Mouse (Mus musculus) common myeloid progenitor, adult 5-6 weeks (primary cell): ENCODE results near the gene Kcnj12. TPM values are rescaled to one million over a fixed set of nuclear protein-coding genes. Genes with fewer than 3 reads are reported as not detected.

Source experiments
- ATAC-seq: replicated peaks from 2 replicates; pipeline ENCODE4 v1.8.0; 2016; ENCODE audit warnings: low read depth, mild to moderate bottlenecking, moderate TSS enrichment, inconsistent platforms; ENCODE audit not compliant: poor library complexity, severe bottlenecking
- total RNA-seq: library from RNA; stranded (forward); fragments of 200-1000, 187-1606 nt; gene quantifications from 2 replicates; pipeline ENCODE4 v1.2.3, GENCODE M21; 2017

Gene Kcnj12
- total RNA-seq, 1 experiment from 2014 or later, result not detected

DNA sequence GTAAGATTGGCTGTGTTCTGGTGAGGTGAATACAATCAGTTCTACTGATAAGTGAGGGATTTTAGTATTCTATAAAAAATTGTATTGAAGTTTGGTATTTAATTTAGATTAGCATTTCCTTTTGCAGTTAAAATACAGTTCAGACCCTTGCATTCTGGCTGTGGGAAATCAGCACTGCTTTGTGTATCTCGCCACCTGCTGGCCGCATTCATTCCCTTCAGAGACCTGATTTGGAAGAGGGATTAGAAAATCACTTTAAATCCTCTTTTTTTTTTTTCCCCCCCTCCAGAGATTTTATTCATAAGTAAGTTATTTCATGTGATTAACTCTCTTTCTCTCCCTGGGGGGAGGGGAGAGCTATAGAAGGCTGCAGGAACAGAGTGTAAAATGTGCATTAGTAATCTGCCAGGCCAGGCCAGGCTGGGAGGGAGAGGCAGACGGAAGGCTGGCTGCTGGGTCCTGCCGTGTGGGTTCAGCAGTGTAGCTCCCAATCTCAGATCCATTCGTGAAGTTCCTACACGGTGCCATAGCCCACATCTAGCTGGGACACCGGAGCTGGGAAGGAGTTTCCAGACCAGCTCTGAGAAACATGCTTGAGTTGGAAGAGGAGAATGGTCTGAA is 69.4 kb downstream of the Kcnj12 start:
- ATAC-seq, result peak; percentile 65; the same call in 1 of the 2 replicates

DNA sequence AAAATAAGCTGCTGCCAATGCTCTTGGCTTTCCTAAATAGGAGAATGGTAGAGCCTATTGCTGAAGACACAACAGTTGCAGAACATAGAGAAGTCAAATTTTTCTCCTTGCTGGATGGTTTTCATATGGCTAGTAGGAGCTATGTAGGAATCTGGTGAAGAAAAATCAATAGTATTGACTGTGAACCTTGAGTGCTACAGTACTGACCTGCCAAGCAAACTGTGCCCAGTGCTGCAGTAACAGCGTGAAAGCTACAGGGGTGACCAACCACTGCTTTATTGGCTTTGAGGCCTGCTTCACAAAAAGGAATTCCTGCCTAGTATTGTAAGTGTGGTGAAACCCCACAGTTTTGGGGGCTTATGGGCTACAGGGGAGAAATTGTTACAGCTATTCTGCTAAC is 75.7 kb downstream of the Kcnj12 start:
- no peak for ATAC-seq

DNA sequence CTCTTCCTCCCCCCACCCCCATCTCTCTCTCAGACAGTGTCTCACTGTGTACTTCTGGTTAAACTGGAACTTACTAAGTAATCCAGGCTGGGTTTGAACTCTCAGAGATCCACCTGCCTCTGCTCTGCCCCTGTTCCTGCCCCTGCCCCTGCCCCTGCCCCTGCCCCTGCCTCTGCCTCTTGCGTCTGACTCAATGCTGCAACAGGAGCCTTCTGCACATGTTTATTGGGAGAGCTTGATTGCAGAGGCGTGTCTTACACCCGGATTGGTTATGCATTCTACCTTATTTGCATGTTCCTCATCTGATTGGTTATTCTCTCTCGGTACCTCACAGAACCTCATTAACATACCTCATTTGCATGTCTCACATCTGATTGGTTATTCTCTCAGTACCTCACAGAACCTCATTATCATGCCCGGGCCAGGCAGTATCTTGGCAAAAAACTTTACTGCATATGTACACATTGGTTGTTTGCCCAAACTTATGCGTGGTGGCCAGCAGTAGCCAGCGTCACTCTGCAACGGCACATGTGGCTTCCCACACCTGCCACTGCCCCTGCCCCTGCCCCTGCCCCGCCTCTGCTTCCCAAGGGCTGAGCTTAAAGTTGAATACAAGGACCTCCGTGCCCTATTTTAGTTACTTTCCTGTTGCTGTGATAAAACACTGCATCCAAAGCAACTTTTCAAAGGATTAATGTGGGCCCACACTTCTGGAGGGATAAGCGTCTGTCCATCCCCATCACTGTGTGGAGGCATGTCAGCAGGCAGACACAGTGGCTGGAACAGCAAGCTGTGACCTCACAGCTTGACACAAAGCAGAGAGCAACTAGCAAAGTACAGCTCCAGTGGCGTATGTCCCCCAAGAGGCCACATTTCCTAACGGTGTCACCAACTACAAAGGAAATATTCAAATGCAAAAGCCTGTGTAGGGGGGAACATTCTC is 80.3 kb downstream of the Kcnj12 start:
- ATAC-seq, result no peak

DNA sequence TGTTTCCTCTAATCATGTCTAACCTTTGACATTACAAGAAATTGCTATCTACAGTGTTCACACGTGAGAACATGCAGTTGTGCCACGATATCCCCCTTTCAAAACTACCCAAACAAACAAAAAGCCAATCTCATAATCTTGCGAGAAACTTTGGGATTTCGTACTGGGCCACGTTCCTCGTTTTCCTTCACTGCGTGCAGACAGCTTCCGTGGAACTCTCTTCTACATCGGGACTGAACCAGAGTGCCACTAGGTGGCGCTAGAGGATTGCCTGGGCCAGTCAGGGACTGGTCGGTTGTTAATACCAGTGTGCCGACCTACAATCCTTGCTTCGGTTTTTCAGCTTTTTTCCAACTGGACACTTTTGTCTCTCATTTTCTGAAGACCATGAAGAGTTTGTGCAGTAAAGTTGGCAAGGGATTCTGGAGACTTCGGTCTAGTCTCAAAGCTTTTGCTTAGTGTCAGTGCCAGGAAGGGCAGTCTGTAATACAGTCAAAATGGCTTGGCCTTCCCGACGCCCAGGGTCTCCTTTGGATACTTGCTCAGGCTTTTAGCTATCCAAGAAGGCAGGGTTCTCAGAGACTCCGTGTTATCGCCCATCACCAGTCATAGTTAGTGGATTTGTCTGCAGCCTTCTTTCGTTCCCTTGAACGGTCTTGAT is 82.0 kb downstream of the Kcnj12 start:
- ATAC-seq, result peak; percentile 95

DNA sequence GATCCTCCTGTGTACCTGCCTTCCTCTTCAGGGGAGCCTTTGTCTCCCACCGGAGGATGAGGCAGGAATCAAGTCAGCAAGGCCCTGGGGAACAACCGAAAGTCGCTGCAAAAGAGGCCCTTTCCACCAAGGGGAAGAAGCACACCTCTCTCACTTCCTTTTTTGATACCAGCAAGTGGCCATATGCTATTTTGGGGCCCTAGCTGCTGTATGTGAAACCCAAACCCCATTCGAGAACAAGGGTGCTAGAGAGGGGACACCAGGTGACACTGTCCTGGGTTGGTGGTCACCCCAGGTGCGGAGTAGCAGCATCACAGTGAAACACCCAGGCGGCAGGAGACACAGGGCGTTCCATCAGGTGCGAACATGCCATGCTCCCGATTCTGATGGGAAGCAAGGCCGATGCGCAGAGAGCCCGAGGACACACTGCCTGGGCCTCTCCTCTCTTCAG is 86.6 kb downstream of the Kcnj12 start:
- peak; percentile 45 for ATAC-seq

DNA sequence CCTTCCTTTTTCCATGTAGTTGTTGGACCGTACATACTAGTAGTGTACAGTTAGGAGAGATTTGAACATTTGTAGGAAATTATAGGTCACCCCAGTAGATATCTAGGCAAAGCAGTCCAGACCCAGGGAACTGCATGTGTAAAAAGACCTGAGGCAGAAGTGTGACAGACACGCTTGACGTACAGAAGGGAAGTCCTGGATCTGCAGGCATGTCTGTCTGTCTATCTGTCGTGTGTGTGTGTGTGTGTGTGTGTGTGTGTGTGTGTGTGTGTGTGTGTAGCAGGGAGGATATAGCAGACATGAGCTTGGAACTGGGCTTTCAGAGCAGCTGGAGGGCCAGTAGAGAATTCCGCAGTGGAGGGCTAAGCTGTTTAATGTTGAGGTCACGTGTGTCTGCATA is 87.3 kb downstream of the Kcnj12 start:
- ATAC-seq, result no peak

DNA sequence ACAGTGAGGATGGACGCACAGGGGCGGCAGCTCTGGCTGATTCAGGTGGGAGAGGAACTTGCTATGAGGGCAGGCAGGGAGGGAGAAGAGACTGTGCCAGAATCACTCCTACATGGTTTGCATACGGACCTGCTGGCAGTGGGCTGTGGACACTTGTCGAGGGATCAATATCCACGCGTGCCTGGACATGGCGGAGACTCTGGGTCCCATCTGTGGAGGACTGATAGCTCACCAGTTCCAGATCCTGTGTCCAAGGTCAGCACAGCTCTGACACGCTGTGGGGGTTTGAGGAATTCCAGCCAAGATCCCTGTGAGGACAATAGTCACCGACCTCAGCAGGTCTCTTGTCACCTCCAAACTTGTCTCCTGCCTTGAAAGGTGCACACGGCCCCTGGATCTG is 87.7 kb downstream of the Kcnj12 start:
- ATAC-seq, result no peak

DNA sequence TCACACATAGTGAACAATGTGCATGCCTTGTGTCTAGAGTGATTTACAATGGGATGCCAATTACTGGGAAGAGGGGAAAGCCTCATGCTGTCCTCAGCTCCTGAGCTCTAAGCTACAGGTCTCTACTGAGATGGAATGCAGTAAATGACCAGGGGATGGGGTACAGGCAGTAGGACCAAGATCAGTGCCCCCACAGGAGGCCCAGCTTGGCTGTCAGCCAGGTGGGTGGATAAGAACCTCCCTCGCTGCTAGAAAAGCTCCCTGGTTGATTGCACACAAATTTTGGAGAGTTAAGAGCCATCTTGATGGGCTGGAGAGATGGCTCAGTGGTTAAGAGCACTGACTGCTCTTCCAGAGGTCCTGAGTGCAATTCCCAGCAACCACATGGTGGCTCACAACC is 88.6 kb downstream of the Kcnj12 start:
- no peak for ATAC-seq

DNA sequence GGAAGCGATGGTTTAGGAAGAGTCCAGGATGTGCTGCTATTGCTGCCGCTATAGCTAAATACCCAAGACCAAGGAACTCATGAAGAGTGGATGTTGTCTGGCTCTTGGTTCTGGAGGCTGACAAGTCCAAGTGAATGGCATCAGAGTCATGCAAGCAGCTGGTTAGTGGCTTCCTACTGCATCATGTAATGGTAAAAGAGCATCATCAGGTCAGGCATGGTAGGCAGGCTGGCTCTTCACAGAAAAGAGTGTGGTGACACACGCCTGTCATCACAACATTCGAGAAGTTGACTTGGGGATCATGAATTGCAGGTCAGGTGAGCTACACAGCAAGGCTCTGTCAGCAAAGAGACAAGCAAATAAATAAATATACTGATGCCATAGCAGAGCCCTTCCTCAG is 89.1 kb downstream of the Kcnj12 start:
- ATAC-seq, result no peak

DNA sequence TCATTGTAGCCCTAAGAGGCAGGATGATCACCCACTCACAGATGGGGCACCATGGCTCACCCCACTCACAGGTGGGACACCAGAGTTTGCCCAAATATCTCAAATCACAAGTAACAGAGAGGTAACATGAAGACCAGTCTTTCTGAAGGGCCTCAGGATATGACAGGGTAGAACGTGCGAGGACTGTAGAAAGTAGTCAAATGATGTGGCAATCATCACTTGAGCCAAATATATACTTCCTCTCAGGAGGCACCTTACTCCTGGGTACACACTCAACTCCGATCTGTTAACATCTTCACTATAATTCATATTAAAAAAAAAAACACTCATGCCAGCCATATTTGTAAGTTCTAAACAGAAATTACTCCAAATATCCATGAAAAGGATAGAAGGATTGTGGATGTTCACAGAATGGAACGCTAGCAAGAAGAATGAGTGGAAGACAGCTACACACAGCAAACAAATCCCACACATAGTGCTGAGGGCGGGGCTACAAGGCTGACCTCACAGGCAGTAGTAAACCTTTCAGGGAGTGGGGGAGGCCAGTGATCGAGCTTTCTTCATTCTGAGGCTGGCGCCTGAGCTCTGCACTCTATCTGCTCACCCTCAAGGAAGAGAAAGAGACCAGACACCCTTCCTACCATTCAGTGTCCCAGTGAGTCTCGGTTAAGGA is 90.1 kb downstream of the Kcnj12 start:
- ATAC-seq, result no peak

DNA sequence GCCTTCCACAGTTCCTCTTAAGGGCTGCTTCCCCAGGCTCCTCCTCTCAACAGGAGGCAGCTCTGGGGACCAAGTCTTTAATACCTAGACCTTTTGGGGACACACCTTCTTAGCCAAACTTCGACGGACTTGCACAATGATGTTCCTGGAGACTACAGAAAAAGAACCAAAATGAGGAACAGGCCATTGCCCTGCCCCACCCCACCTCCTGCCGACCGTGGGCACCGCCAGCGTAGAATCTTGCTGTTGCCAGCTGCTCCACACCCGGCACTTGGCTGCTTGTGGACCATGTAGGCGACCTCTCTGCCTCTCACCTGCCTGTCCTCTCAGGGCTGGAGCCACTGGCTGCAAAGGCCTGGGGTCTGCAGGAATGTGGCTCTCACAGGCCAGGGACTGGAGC is 93.9 kb downstream of the Kcnj12 start:
- ATAC-seq, result peak; percentile 64

DNA sequence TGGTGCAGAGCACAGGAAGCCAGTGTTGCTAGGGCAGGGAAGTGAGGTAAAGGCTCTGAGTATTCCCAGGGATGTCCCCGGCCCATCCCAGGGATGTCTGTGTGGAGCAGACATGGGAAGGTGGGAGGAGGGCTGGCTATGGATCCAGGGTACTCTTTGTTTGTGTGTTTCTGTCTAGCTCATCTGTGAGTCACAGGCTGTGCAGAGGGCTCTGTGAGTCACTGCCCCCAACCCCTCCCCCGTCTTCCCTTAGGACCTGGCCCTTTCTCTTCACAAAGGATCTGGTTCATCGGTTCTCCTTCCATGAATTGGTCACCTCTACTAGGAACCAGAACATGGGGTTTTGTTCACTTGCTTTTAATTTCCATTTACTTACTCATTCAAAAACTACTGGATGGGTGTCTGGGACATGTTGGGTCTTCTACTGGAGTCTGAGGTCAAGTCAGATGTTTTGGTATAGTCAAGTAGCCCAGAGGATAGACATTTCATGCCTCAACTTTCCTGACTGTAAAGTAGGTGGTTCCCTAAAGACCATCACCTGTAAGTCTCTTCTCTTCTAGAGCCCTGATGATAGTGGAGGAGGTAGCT is 97.7 kb downstream of the Kcnj12 start:
- ATAC-seq, result no peak

Other genes starting within 250 kb of the Kcnj12 start
- 19.3 and 29.9 TPM in 2 replicates for gene Top3a, start 245.2 kb upstream of the Kcnj12 start, total RNA-seq
- gene Smcr8, start 245.0 kb upstream of the Kcnj12 start, total RNA-seq, result 15.3 and 21.3 TPM in 2 replicates
- gene Shmt1, start 210.8 kb upstream of the Kcnj12 start, total RNA-seq, result 71.9 and 77.1 TPM in 2 replicates
- gene Dhrs7b, start 191.9 kb upstream of the Kcnj12 start, total RNA-seq, result 10.7 and 14.1 TPM in 2 replicates
- 82.0 and 86.5 TPM in 2 replicates for gene Tmem11, start 143.3 kb upstream of the Kcnj12 start, total RNA-seq
- gene Natd1, start 107.8 kb upstream of the Kcnj12 start, total RNA-seq, result 1.4 and 1.7 TPM in 2 replicates
- 18.3 and 21.3 TPM in 2 replicates for gene Map2k3, start 90.5 kb upstream of the Kcnj12 start, total RNA-seq
- 64.8 and 72.9 TPM in 2 replicates for gene Tnfrsf13b, start 104.2 kb downstream of the Kcnj12 start, total RNA-seq
- 64.6 and 71.2 TPM in 2 replicates for gene Usp22, start 152.5 kb downstream of the Kcnj12 start, total RNA-seq
- gene Aldh3a1, start 185.0 kb downstream of the Kcnj12 start, total RNA-seq, result not detected in 2 replicates
- 14.5 and 37.3 TPM in 2 replicates for gene Aldh3a2, start 244.9 kb downstream of the Kcnj12 start, total RNA-seq